In the genomic region with DNA sequence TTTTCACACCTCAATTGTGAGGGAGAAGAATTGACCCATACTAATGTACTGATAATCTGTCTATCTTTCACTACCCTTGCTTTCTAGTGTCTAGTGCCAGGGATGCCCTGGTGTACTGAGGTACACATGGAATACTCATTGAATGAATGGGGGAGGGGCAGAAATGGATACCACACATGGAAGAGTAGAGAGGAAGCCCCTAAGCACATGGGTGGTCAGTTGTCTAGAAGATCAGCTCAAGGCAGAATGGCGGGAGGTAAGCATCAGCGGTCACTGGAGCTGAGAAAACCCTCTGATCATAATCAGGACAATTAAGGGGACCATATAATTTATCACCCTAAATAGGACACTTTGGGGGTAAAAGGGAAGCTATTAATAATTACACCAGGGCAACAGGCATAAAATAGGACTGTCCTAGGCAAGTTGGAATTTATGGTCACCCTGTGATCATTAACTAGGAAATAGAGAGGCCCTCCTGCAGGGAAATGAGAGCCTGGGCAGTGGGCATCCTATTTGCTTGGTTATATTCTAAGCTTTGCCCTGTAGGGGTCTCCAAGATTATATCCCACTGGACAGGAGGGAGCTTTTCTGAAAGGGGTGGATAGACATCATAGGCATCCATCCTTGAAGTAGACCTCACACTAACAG, we compare ENCODE assay signal across 16 mouse cellular contexts.
"Had no signal": no experiment of that assay in that cellular context is flagged by ENCODE, and none has a peak within 500 bp of the region (broad histone marks: within the 10 kb centered on the region; RNA-seq: fewer than 3 reads in every experiment).

No protein-coding gene starts in this region.

- H3K4me1 ChIP-seq: liver, embryonic 13.5 days; neural tube, embryonic 12.5 days; stomach, embryonic 15.5 days had no signal

- H3K4me3 ChIP-seq: left cerebral cortex, adult 2 months; liver, embryonic 13.5 days; neural tube, embryonic 12.5 days; stomach, embryonic 15.5 days had no signal

- H3K4me2 ChIP-seq: liver, embryonic 13.5 days; midbrain, embryonic 11.5 days; neural tube, embryonic 12.5 days; stomach, embryonic 15.5 days had no signal

- H3K27ac ChIP-seq: left cerebral cortex, adult 2 months; liver, embryonic 13.5 days; neural tube, embryonic 12.5 days; stomach, embryonic 15.5 days had no signal

- H3K27me3 ChIP-seq: liver, embryonic 13.5 days; neural tube, embryonic 12.5 days; stomach, embryonic 15.5 days had no signal

- DNase-seq: kidney, adult 18-20 months; kidney, postnatal 25 days; layer of hippocampus, postnatal 36 days; liver, embryonic 13.5 days; lung, adult 2 months; lung, postnatal 14 days; lung, postnatal 4 days; midbrain, embryonic 14.5 days; retina, postnatal 1 day; right cerebral cortex, postnatal 25 days; spleen, adult 18-20 months; thymus, postnatal 25 days had no signal

- H3K36me3 ChIP-seq: liver, embryonic 13.5 days; neural tube, embryonic 12.5 days; stomach, embryonic 15.5 days had no signal

- H3K9me3 ChIP-seq: liver, embryonic 13.5 days; neural tube, embryonic 12.5 days; stomach, embryonic 15.5 days had no signal

- H3K9ac ChIP-seq: liver, embryonic 13.5 days; neural tube, embryonic 12.5 days; stomach, embryonic 15.5 days had no signal
